Mouse (Mus musculus) MEL (cell line): ENCODE data around the gene Bpifa5. TPM values are rescaled to one million over a fixed set of nuclear protein-coding genes. Genes with fewer than 3 reads are reported as not detected.

ENCODE experiments used
- DNase-seq: peaks from one replicate; pipeline ENCODE4 v3.0.0; 2011; ENCODE audit warnings: low read depth, low spot score
- H3K27ac ChIP-seq: 2 replicates; pipeline ENCODE4 v1.5.1; 2012; ENCODE audit warnings: low read depth, mild to moderate bottlenecking, control low read depth, low read length, moderate library complexity; ENCODE audit not compliant: control insufficient read depth
- H3K27me3 ChIP-seq, 2 experiments: fragments of 150-350 bp in 1 of 2; sonication (generic) in 1 of 2; 2 replicates each; pipeline ENCODE4 v1.6.1; 2012; ENCODE audit warnings: low read length in 2 of 2, mild to moderate bottlenecking in 2 of 2, improper control_type of control experiment in 1 of 2, moderate library complexity in 1 of 2; ENCODE audit not compliant: insufficient read depth in 2 of 2, control insufficient read depth in 1 of 2
- H3K36me3 ChIP-seq, 2 experiments: 2 replicates each; pipeline ENCODE4 v1.6.1; 2012 to 2014; ENCODE audit warnings: low read length in 2 of 2, improper control_type of control experiment in 1 of 2, inconsistent platforms in 1 of 2, mild to moderate bottlenecking in 1 of 2; ENCODE audit not compliant: insufficient read depth in 2 of 2, control insufficient read depth in 1 of 2
- H3K4me1 ChIP-seq, 2 experiments: fragments of 150-350 bp in 1 of 2; sonication (generic) in 1 of 2; 2 replicates each; pipeline ENCODE4 v1.6.1; 2012; ENCODE audit warnings: low read length in 2 of 2, improper control_type of control experiment in 1 of 2, mild to moderate bottlenecking in 1 of 2; ENCODE audit not compliant: insufficient read depth in 2 of 2, control insufficient read depth in 1 of 2
- H3K4me3 ChIP-seq, 2 experiments: fragments of 150-350 bp in 1 of 2; sonication (generic) in 1 of 2; 2 replicates each; pipeline ENCODE4 v1.5.1; 2012; ENCODE audit warnings: low read depth in 2 of 2, low read length in 2 of 2, mild to moderate bottlenecking in 2 of 2, moderate library complexity in 2 of 2, control low read depth in 1 of 2, improper control_type of control experiment in 1 of 2; ENCODE audit not compliant: control insufficient read depth in 1 of 2, insufficient read depth in 1 of 2
- H3K79me2 ChIP-seq: 2 replicates; pipeline ENCODE4 v1.6.1; 2012; ENCODE audit warnings: mild to moderate bottlenecking, low read length, moderate library complexity; ENCODE audit not compliant: control insufficient read depth, poor library complexity, insufficient read depth
- H3K9ac ChIP-seq: 2 replicates; pipeline ENCODE4 v1.6.1; 2012; ENCODE audit warnings: low read depth, mild to moderate bottlenecking, control low read depth, low read length, moderate library complexity; ENCODE audit not compliant: control insufficient read depth, poor library complexity, severe bottlenecking
- H3K9me3 ChIP-seq: fragments of 150-350 bp; sonication (generic); replicated peaks from 2 replicates; pipeline ENCODE4 v1.6.1; 2012; ENCODE audit warnings: mild to moderate bottlenecking, low read length, improper control_type of control experiment, moderate library complexity; ENCODE audit not compliant: insufficient read depth
- BHLHE40 ChIP-seq: IDR thresholded peaks from 2 replicates; pipeline ENCODE4 v1.6.1; 2012; ENCODE audit warnings: low read depth, mild to moderate bottlenecking, inconsistent platforms, low read length, improper control_type of control experiment, borderline replicate concordance
- CHD1 ChIP-seq: IDR thresholded peaks from 2 replicates; pipeline ENCODE4 v1.6.1; 2012; ENCODE audit warnings: low read depth, mild to moderate bottlenecking, inconsistent platforms, low read length, improper control_type of control experiment
- CHD2 ChIP-seq: IDR thresholded peaks from 2 replicates; pipeline ENCODE4 v1.6.1; 2011; ENCODE audit warnings: low read length, improper control_type of control experiment
- CTCF ChIP-seq, 3 experiments: IDR thresholded peaks in 2 of 3; conservative IDR thresholded peaks in 1 of 3; 2 replicates each; pipeline ENCODE4 v1.5.1; 2011 to 2012; ENCODE audit warnings: low read length in 3 of 3, low read depth in 2 of 3, mild to moderate bottlenecking in 2 of 3, improper control_type of control experiment in 1 of 3, inconsistent platforms in 1 of 3, mixed read lengths in 1 of 3, moderate library complexity in 1 of 3; ENCODE audit not compliant: control insufficient read depth in 1 of 3, insufficient read depth in 1 of 3, poor library complexity in 1 of 3, severe bottlenecking in 1 of 3
- MAFK ChIP-seq: IDR thresholded peaks from 2 replicates; pipeline ENCODE4 v1.6.1; 2011; ENCODE audit warnings: low read depth, mild to moderate bottlenecking, low read length, improper control_type of control experiment, borderline replicate concordance
- MAX ChIP-seq: IDR thresholded peaks from 2 replicates; pipeline ENCODE4 v1.6.1; 2011; ENCODE audit warnings: low read length, improper control_type of control experiment
- MAZ ChIP-seq: IDR thresholded peaks from 2 replicates; pipeline ENCODE4 v1.6.1; 2012; ENCODE audit warnings: low read depth, mild to moderate bottlenecking, inconsistent platforms, low read length, improper control_type of control experiment
- MEF2A ChIP-seq: IDR thresholded peaks from 2 replicates; pipeline ENCODE4 v1.6.1; 2014; ENCODE audit warnings: low read depth, mild to moderate bottlenecking, inconsistent platforms, low read length, improper control_type of control experiment; ENCODE audit not compliant: poor library complexity, insufficient replicate concordance, severe bottlenecking; ENCODE audit errors: extremely low read depth
- MYB ChIP-seq: IDR thresholded peaks from 2 replicates; pipeline ENCODE4 v1.6.1; 2011; ENCODE audit warnings: mild to moderate bottlenecking, low read depth, low read length, improper control_type of control experiment
- POLR2AphosphoS2 ChIP-seq: IDR thresholded peaks from 2 replicates; pipeline ENCODE4 v1.6.1; 2011; ENCODE audit warnings: low read length, improper control_type of control experiment
- RAD21 ChIP-seq: IDR thresholded peaks from 2 replicates; pipeline ENCODE4 v1.6.1; 2011; ENCODE audit warnings: mild to moderate bottlenecking, low read depth, low read length, improper control_type of control experiment
- SMC3 ChIP-seq: IDR thresholded peaks from 2 replicates; pipeline ENCODE4 v1.6.1; 2011; ENCODE audit warnings: low read depth, low read length, improper control_type of control experiment
- TAL1 ChIP-seq: IDR thresholded peaks from 2 replicates; pipeline ENCODE4 v1.6.1; 2012; ENCODE audit warnings: mild to moderate bottlenecking, inconsistent platforms, low read length, moderate library complexity, mixed read lengths
- TBP ChIP-seq: IDR thresholded peaks from 2 replicates; pipeline ENCODE4 v1.8.0; 2011; ENCODE audit warnings: low read depth, low read length, improper control_type of control experiment
- ZC3H11A ChIP-seq: IDR thresholded peaks from 2 replicates; pipeline ENCODE4 v1.6.1; 2012; ENCODE audit warnings: low read depth, mild to moderate bottlenecking, inconsistent platforms, low read length, improper control_type of control experiment
- ZMIZ1 ChIP-seq: IDR thresholded peaks from 2 replicates; pipeline ENCODE4 v1.6.1; 2012; ENCODE audit warnings: low read depth, mild to moderate bottlenecking, inconsistent platforms, low read length, improper control_type of control experiment, moderate library complexity
- ZNF384 ChIP-seq: IDR thresholded peaks from 2 replicates; pipeline ENCODE4 v1.6.1; 2012; ENCODE audit warnings: low read depth, mild to moderate bottlenecking, inconsistent platforms, low read length, improper control_type of control experiment
- polyA plus RNA-seq, 2 experiments: library from polyadenylated mRNA; stranded (reverse) in 1 of 2; unstranded in 1 of 2; fragments of >175 nt in 1 of 2; fragments of >200 nt in 1 of 2; gene quantifications; 2 replicates each; pipeline versions ENCODE4 v1.2.1 to v1.2.4; 2012; ENCODE audit warnings: low replicate concordance in 2 of 2, low read depth in 1 of 2; ENCODE audit not compliant: insufficient read length in 2 of 2, insufficient read depth in 1 of 2, missing spikeins in 1 of 2
- total RNA-seq: library from RNA; depleted of rRNA; stranded (reverse); fragments of 300-350 nt; gene quantifications from 2 replicates; pipeline ENCODE4 v1.2.3, GENCODE M21; 2012

Gene Bpifa5
- total and polyA plus RNA-seq, 3 experiments: not detected

DNA sequence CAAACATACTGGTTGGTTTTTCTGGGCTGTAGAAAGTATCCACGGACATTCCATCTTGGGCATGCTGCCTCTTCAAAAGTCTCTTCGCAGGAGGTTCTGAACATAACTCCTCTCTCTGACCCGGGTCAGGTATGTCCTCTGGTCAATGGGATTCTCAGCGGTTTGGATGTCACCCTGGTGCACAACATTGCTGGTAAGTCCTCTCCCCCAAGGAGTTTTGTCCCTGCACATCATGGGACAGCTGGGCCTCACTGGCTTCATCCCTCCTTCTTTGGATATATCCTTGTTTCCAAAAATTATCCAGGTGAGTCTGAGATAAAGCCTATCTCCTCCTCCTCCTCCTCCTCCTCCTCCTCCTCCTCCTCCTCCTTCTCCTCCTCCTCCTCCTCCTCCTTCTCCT, 14.9 kb upstream of the Bpifa5 start:
- Histone ChIP-seq H3K4me3 (no peak overlapping the region), H3K27ac (no peak overlapping the region), H3K9ac (no peak overlapping the region), H3K79me2 (no peaks in the 10 kb centered on the region), H3K36me3 (no peaks in the 10 kb centered on the region), H3K9me3 (no peaks in the 10 kb centered on the region), H3K4me1 (no peaks in the 10 kb centered on the region), H3K27me3 (no peaks in the 10 kb centered on the region)
- no peak for TF ChIP-seq MAZ
- no peak for TF ChIP-seq TBP
- no peak for TF ChIP-seq ZNF384
- TF ChIP-seq CHD2: no peak
- no peak for TF ChIP-seq MAFK
- TF ChIP-seq BHLHE40: no peak
- no peak for TF ChIP-seq ZMIZ1
- TF ChIP-seq TAL1: no peak
- TF ChIP-seq MYB: no peak
- TF ChIP-seq ZC3H11A: no peak
- no peak for DNase-seq

GRCm38 (mm10) chr2:154158433-154158832, 4.0 kb upstream of the Bpifa5 start:
- H3K27me3 ChIP-seq: no peaks in the 10 kb centered on the region
- H3K79me2 ChIP-seq: no peaks in the 10 kb centered on the region
- no peaks in the 10 kb centered on the region for H3K36me3 ChIP-seq
- no peak overlapping the region for H3K27ac ChIP-seq
- H3K9ac ChIP-seq: no peak overlapping the region
- peak; percentile 66 for TF ChIP-seq ZNF384
- no peak for TF ChIP-seq MEF2A
- TF ChIP-seq POLR2AphosphoS2: no peak
- TF ChIP-seq RAD21: peak; percentile 9; the same call in 1 of the 2 replicates
- TF ChIP-seq CTCF (IDR thresholded peaks at IDR 0.05 in 2 of 3, conservative IDR thresholded peaks at IDR 0.05 in 1 of 3; ENCODE audit: control insufficient read depth in 1 of 3, insufficient read depth in 1 of 3, low read depth in 2 of 3, low read length in 3 of 3, poor library complexity in 1 of 3, severe bottlenecking in 1 of 3): peak; percentile 66 to 82 (median 71)
- no peak for TF ChIP-seq BHLHE40
- peak; percentile 45 for TF ChIP-seq SMC3
- TF ChIP-seq MAX: no peak
- no peaks in the 10 kb centered on the region for H3K4me1 ChIP-seq
- H3K9me3 ChIP-seq: no peaks in the 10 kb centered on the region
- peak; percentile 39 for DNase-seq
- no peak overlapping the region for H3K4me3 ChIP-seq

DNA sequence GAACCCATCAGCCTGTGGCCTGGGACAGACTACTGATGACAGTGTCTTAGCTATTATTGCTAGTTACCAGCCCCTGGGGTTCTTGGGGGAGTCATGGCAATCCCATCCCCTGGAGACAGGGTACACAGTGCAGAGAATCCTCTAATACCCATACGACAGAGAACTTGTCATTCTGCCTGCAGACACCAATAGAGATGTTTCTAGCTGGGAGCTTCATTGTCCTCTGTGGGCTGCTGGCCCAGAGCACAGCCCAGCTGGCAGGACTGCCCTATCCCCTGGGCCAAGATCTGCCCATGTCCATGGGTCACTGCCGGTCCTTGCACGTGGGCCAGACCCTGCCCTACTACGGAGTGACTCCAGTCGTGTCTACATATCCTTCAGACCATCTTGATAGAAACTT, 899 bp downstream of the Bpifa5 start:
- H3K4me3 ChIP-seq: no peak overlapping the region
- no peak overlapping the region for H3K27ac ChIP-seq
- TF ChIP-seq SMC3: no peak
- TF ChIP-seq MAZ: no peak
- no peak for TF ChIP-seq CHD1
- no peak for TF ChIP-seq ZNF384
- TF ChIP-seq RAD21: no peak
- no peaks in the 10 kb centered on the region for H3K79me2 ChIP-seq
- H3K27me3 ChIP-seq: no peaks in the 10 kb centered on the region
- H3K9ac ChIP-seq: no peak overlapping the region
- DNase-seq: no peak
- H3K4me1 ChIP-seq: no peaks in the 10 kb centered on the region
- H3K36me3 ChIP-seq: no peaks in the 10 kb centered on the region
- H3K9me3 ChIP-seq: no peaks in the 10 kb centered on the region
